Mouse (Mus musculus): ENCODE data around the gene Jade3. TPM values are rescaled to one million over a fixed set of nuclear protein-coding genes. Genes with fewer than 3 reads are reported as not detected.

Gene Jade3
- total RNA-seq (2023), result 1 to 10 TPM; 3.0 to 4.3 TPM

DNA sequence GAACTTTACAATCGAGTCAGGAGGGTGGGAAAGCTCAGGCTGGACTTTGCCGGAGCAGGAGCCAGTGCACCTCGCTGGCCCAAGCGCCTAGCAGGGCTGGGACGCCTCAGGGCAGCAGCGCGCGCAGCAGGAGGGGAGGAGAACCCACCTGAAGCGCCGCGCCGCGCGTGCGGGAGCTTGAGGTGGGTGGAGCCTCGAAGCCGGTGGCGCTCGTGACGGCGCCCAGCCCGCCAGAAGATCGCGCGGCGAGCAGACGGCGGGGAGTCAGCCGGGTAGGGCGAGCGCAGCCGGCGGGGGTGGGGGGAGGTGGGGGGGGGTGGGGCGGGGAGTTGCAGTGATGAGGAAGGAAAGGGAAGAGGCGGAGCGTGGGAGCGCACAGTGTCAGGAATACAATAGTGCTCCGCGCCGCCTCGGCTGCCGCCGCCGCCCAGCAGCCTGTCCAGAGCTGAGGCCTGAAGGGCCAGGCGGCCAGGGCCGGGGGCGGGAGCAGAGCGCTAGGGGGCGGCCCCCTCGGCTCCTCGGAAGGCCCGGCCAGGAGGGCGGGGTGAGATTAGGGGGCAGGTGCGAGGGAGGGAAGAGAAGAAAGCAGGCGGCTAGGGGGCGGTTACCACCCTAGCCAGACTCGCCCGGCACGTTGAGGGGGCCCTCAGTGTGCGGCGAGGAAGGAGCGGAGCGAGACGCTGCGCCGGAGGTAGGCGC lies at the start of gene Jade3:
Gene Jade3 (plus strand): TSS at position 549 of the 699 bp plus-strand sequence.

DNA sequence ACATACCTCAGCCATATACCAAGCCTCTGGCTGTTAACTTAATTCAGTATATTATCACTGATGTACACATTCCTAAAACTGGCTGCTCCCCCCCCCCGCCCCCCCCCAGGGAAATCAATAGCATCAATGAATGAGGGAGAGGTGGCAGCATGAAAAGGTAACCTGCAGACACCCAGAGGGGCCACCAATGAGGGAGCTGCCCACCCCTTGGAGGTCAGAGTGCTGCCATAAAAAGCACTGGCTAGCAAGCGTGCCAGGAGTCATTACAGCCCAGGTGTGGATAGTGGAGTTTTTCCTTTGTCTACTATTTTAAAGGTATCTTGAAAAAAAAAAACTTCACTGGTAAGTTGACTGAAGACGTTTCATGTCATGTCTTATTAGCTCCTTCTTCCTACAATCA lies 124.0 kb downstream of the Jade3 start, which contains the start of gene Rgn:
Gene Rgn (plus strand): TSS at position 256 of the 400 bp plus-strand sequence.

Other genes with a start within 250 kb of the Jade3 start
- gene Slc9a7, start 133.9 kb upstream of the Jade3 start, total RNA-seq (2023), result 1 to 10 TPM; 2.6 to 4.4 TPM
- 10 to 100 TPM; 70.5 to 76.5 TPM for gene Rp2, start 61.2 kb upstream of the Jade3 start, total RNA-seq (2023)
- gene Rgn, start 124.1 kb downstream of the Jade3 start, total RNA-seq (2023), result not detected
- gene Rbm10, start 191.8 kb downstream of the Jade3 start, total RNA-seq (2023), result 10 to 100 TPM; 29.8 to 33.9 TPM
- gene Ndufb11, start 191.9 kb downstream of the Jade3 start, total RNA-seq (2023), result 10 to 100 TPM; 91.8 to 95.9 TPM
- 100 to 1,000 TPM; 192 to 196 TPM for gene Uba1, start 232.6 kb downstream of the Jade3 start, total RNA-seq (2023)